Mouse (Mus musculus): Measurements from ENCODE around the gene Plekhm3.

GRCm38 (mm10) chr1:64938907-64939306 lies 17.7 kb downstream of the Plekhm3 start:
- TF ChIP-seq CTCF (IDR thresholded peaks at IDR 0.05; ENCODE audit: borderline replicate concordance, control insufficient read depth, extremely low read depth, insufficient read depth, low read length, poor library complexity), result no peak
- TF ChIP-seq POLR2A (IDR thresholded peaks at IDR 0.05; ENCODE audit: control insufficient read depth, extremely low read depth, insufficient read depth, low read length, poor library complexity), result no peak

Data from thymus, adult 2 months (tissue).